Mouse (Mus musculus) thymus, postnatal 10 days (tissue): ENCODE data around the gene Grwd1.

Experiments used
- DNase-seq, 2 experiments: peaks; one replicate each; pipeline ENCODE4 v3.0.0; 2021; ENCODE audit warnings: low spot score in 2 of 2

Gene Grwd1

DNA sequence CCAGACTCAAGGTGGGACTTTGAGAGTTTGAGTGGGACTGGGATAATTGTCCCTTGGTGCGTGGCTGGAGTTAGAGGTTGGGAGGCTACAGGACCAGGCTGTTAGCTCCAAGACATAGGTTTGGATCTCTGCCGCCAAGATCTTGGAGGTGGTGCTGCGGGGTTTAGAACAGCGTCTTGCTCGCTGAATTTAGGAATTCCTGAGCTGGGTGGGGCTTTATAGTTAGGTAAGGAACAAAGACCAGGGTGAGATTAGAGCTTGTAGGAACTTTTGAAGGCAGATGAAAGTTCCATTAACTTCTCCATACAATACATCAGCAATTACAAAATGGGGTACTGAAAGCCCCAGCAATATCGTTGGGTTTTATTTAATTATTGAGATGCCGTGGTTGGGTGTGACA, 30.7 kb downstream of the Grwd1 start:
- no peak for DNase-seq

- no peak for DNase-seq
Measured at GRCm38 (mm10) chr7:45798931-45799330, 31.8 kb downstream of the Grwd1 start.

DNA sequence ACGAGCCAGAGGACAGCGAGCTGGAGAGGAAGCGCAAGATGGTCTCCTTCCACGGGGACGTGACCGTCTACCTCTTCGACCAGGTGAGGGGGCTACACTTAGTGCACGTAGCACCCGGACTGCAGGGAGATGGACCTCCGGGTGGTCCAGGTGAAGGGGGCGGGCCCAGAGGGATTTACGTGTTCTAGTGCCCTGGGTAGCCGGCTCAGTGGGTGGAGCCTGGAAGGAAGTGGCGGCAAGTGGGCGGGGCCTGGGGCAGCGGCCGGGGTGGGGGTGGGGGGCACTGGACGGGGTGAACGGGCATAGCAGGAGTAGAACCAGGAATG, 32.3 kb downstream of the Grwd1 start:
- no peak for DNase-seq

GRCm38 (mm10) chr7:45797661-45798510, 32.9 kb downstream of the Grwd1 start:
- DNase-seq: no peak

DNA sequence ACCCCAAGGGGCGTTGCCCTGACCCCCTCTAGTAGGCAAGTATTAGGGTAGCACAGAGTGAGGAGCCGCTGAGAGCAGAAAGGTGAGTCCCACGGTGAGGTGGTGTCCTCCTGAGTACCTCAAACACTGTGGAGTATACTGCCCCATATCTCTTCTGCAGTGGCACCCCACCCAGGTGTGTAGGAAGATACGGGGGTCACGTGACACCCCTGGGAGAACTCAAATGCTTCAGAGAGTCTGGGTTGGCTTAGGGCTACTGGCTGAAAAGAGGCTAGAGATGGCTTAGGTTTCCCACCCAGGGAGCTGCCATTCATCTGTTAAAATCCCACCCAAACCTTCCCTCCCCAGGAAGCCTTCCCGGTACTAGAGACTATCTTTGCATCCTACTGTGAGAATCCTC, 33.8 kb downstream of the Grwd1 start:
- DNase-seq: no peak

GRCm38 (mm10) chr7:45794971-45795370, 35.8 kb downstream of the Grwd1 start:
- no peak for DNase-seq

DNA sequence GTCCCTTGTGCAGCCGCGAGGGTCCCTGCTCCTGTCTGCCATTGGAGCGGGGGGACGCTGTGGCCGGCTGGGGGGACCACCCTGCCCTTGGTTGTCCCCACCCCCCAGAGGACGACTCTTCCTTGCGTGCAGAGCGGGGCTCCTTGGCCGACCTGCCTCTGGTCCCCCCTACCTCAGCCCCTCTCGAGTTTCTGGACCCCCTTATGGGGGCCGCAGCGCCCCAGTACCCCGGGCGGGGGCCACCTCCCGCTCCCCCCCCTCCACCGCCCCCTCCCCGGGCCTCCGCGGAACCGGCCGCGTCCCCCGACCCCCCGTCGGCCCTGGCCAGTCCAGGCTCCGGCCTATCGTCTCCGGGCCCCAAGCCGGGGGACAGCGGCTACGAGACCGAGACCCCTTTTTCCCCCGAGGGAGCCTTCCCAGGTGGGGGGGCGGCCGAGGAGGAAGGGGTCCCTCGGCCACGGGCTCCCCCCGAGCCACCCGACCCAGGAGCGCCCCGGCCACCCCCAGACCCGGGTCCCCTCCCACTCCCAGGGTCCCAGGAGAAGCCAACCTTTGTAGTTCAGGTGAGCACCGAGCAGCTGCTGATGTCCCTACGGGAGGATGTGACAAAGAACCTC, 36.7 kb downstream of the Grwd1 start:
- DNase-seq: no peak

DNA sequence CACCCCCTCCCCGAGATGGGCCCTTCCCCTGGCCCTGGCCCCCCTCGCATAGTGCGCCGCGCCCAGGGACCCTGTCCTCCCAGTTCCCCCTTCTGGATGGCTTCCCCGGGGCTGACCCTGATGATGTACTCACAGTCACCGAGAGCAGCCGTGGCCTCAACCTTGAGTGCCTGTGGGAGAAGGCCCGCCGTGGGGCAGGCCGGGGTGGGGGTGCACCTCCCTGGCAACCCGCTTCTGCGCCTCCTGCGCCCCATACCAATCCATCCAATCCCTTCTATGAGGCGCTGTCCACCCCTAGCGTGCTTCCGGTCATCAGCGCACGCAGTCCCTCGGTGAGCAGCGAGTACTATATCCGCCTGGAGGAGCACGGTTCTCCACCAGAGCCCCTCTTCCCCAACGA, 37.5 kb downstream of the Grwd1 start:
- DNase-seq: no peak

GRCm38 (mm10) chr7:45791756-45792490, 38.8 kb downstream of the Grwd1 start:
- DNase-seq: no peak

DNA sequence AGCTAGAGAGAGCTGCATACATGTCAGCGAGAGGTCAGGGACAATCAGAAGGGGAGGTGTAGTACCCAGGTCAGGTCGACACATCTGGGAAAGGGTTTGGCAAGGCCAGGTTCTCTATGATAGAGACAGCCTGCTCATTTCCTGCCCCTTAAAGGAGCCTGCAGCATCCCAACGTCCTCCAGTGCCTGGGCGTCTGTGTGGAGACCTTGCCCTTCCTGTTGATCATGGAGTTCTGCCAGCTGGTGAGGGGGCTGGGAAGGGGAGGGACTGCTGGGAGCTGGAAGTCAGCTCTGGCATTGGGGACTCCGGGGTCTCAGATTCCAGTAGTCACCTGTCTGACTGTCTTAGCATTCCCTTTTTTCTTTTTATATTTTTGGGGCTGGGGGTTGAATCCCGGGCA, 40.0 kb downstream of the Grwd1 start:
- DNase-seq: no peak

DNA sequence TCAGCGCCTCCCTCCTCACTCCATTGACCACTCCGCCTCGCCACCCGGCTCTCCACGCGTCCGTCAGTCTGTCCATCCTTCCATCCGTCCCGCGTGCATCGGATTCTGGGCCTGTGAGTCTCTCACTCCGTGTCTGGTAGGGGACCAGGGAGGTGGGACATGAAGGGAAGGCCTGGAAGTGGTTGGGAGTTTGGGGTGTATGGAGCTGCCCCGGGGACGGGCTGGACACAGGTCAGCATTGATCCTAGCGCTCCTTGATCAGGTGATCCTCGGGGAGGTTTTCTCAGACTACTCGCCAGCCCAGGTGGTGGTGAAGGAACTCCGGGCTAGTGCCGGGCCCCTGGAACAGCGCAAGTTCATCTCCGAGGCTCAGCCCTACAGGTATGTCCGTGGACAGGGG, 43.1 kb downstream of the Grwd1 start:
- no peak for DNase-seq

- no peak for DNase-seq
Measured at GRCm38 (mm10) chr7:45786661-45787413, 43.9 kb downstream of the Grwd1 start.

DNA sequence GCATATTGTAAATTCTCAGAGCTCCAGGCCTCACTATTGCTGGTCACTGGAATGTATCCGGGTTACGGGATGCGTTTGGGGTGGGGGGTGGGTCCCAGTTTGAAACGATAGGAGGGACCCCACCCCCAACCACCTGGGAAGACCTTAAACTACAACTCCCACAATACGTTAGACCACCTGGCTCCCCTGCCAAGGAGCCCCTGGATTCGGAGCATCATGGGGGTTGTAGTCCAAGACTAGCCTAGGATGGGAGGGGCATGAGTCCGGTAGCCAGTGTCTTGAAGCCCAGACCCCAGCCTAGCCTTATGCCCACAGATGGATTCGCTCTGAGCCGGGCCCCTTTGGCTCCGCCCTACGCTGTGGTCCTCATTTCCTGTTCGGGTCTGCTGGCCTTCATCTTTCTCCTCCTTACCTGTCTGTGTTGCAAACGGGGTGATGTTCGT, 44.6 kb downstream of the Grwd1 start:
- DNase-seq: no peak

- no peak for DNase-seq
Measured at GRCm38 (mm10) chr7:45785388-45786135, 45.2 kb downstream of the Grwd1 start.

DNA sequence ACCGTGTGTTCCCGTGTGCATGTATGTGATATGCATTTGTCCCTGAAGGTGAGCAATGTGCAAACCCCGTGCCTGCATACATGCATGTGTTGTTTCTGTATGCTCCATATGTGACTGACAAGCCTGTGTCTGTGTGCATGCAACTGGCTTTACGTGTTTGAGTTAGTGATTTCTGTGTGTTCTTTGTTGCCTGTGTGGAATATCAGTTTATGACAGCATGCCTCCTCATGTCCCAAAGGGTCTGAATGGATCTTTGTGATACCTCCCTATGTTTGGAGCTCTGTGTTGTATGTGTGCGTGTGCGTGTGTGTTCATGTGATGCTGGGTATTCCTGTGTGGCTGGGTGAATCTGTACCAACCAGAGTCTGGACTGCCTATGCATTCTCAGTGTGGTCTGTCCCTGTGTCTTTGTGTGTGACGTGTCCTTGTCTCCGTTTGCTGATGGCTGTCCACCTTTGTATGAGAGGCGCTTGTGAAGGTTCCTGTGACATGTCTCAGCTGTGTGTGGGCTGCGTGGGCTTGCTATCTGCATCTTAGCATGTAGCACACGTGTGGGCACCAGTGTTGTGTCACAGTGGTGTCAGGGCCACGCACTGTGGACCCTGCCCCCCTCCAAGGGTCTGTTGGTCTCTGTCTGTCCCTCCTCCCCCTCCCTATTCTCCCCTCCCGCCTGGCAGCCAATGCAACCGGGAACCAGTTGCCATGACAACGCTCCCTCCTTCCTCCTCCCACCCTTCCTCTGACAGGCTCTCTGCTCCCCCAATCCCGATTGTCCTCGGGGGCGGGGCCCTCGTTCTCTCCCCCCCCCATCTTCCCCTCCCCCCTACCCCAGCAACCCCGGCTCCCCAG, 46.0 kb downstream of the Grwd1 start, which contains the start of gene Sult2b1:
Gene Sult2b1, minus strand, starts transcription at position 146 of the 849 bp plus-strand sequence.
- DNase-seq: no peak

DNA sequence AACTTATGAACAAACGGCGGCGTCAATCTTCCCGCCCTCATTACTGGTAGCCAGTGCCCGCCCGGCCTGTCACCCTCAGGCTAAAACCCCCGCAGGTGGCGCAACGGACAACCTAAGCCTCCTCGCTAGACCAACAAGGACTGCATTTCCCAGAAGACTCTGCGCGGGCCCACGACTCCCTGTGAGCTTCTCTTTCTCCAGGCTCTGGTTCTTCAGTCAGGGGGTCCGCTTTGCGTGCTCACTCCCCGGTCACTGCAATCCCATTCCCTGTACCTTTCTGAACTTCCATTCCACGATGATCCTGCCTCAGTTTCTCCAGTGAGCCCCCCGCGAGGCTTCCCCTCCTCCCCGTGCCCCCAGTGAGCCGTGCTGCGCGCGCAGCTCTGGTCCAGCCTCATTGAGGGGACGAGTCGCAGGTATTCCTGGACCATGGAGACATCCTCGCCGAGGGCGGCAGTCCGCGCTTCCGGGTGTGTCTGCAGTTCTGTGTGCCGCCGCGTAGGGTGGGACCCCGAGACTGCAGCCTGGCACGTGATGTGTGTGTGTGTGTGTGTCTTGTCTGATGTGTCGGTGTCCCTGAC, 47.1 kb downstream of the Grwd1 start, which contains the start of gene Lmtk3:
Gene Lmtk3, plus strand, starts transcription at position 228 of the 581 bp plus-strand sequence.
- DNase-seq: peak in 1 of 2 experiments; percentile 42

- no peak for DNase-seq
Measured at GRCm38 (mm10) chr7:45782271-45782670, 48.5 kb downstream of the Grwd1 start.

GRCm38 (mm10) chr7:45779081-45779641, 51.6 kb downstream of the Grwd1 start:
- DNase-seq: peak; percentile 40 to 55

DNA sequence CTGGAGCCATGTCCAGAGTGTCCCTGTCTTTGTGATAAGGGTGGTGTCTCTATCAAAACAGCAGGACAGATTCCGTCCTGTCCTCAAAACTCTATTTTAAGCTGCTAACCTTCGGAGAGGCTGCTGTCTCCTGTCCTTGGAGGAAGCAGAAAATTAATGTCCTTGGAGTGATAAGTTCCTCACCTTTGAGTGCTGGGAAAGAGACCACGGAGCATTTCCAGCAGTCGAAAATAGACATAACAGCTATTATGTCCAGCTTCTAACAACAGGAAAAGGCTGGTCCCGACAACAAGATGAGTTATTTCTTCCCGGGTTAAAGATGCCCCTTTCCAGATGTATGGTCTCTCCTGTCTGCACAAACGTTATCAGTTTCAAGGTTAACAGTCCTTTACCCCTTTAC, 55.5 kb downstream of the Grwd1 start:
- no peak for DNase-seq
